Mouse (Mus musculus): Measurements from ENCODE around the gene Cldn20.

DNA sequence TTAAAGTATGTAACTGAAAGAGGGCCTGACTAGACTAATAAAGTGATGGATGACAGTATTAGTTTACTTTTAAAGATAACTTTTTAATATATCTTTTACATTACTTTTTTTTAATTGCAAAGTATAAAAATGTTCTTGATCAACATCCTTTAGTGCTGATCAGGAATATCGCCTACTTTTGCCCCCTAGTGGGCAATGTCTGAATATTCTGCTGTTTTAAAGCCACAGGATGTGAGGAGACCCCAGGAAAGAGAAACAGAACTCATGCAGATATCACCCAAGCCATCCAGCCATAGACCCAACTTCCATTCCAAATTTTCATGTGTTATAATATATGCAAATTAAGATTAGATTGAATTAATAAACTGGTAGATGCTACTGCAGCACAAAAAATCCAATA is 1.1 kb downstream of the Cldn20 start:
- TF ChIP-seq EP300 (IDR thresholded peaks at IDR 0.05) (no peak), CTCF (IDR thresholded peaks at IDR 0.05) (peak; percentile 67)
